Mouse (Mus musculus): ENCODE measurements around the gene Ppara.

Gene Ppara

GRCm38 (mm10) chr15:85705013-85705528 is 29.7 kb upstream of the Ppara start:
- DNase-seq (ENCODE audit: low spot score) = no peak

- no peak for DNase-seq (ENCODE audit: low spot score)
Measured at GRCm38 (mm10) chr15:85705566-85706332, 29.0 kb upstream of the Ppara start.

GRCm38 (mm10) chr15:85706527-85706926 is 28.3 kb upstream of the Ppara start:
- DNase-seq (ENCODE audit: low spot score) = no peak

- DNase-seq (ENCODE audit: low spot score) = no peak
Measured at GRCm38 (mm10) chr15:85707017-85707416, 27.8 kb upstream of the Ppara start.

- DNase-seq (ENCODE audit: low spot score) = no peak
Measured at GRCm38 (mm10) chr15:85707458-85708030, 27.2 kb upstream of the Ppara start.

GRCm38 (mm10) chr15:85708217-85708616 is 26.6 kb upstream of the Ppara start:
- no peak for DNase-seq (ENCODE audit: low spot score)

GRCm38 (mm10) chr15:85708843-85709242 is 25.9 kb upstream of the Ppara start:
- no peak for DNase-seq (ENCODE audit: low spot score)

GRCm38 (mm10) chr15:85709268-85709973 is 25.4 kb upstream of the Ppara start:
- DNase-seq (ENCODE audit: low spot score) = peak; percentile 71

- peak; percentile 81 for DNase-seq (ENCODE audit: low spot score)
Measured at GRCm38 (mm10) chr15:85710179-85710578, 24.6 kb upstream of the Ppara start.

GRCm38 (mm10) chr15:85710641-85711580 is 23.9 kb upstream of the Ppara start:
- no peak for DNase-seq (ENCODE audit: low spot score)

GRCm38 (mm10) chr15:85712565-85713168 is 22.1 kb upstream of the Ppara start:
- peak; percentile 56 for DNase-seq (ENCODE audit: low spot score)

- DNase-seq (ENCODE audit: low spot score) = no peak
Measured at GRCm38 (mm10) chr15:85713417-85713816, 21.4 kb upstream of the Ppara start.

- DNase-seq (ENCODE audit: low spot score) = no peak
Measured at GRCm38 (mm10) chr15:85715059-85715458, 19.7 kb upstream of the Ppara start.

- peak; percentile 90 for DNase-seq (ENCODE audit: low spot score)
Measured at GRCm38 (mm10) chr15:85716045-85716444, 18.7 kb upstream of the Ppara start.

GRCm38 (mm10) chr15:85716591-85716990 is 18.2 kb upstream of the Ppara start:
- DNase-seq (ENCODE audit: low spot score) = no peak

GRCm38 (mm10) chr15:85717008-85717407 is 17.8 kb upstream of the Ppara start:
- DNase-seq (ENCODE audit: low spot score) = no peak

- no peak for DNase-seq (ENCODE audit: low spot score)
Measured at GRCm38 (mm10) chr15:85717800-85718199, 17.0 kb upstream of the Ppara start.

- DNase-seq (ENCODE audit: low spot score) = no peak
Measured at GRCm38 (mm10) chr15:85719017-85719416, 15.8 kb upstream of the Ppara start.

- DNase-seq (ENCODE audit: low spot score) = no peak
Measured at GRCm38 (mm10) chr15:85720366-85720841, 14.4 kb upstream of the Ppara start.

GRCm38 (mm10) chr15:85724271-85725165 is 10.3 kb upstream of the Ppara start:
- DNase-seq (ENCODE audit: low spot score) = no peak
